23 mouse cellular contexts compared by ENCODE assay signal in genomic region chr4:101304114-101304513, GRCm38 (mm10).
"Had no signal": no experiment of that assay in that cellular context is flagged by ENCODE, and none has a peak within 500 bp of the region (broad histone marks: within the 10 kb centered on the region; RNA-seq: fewer than 3 reads in every experiment).

No protein-coding gene starts in this region.

- DNase-seq: forebrain, postnatal 0 days; gastrocnemius, postnatal 14 days; gastrocnemius, postnatal 36 days; heart, adult 2 months; heart, postnatal 14 days; kidney, adult 11 months; kidney, adult 2 months; kidney, adult 9 months; kidney, postnatal 14 days; kidney, postnatal 36 days; layer of hippocampus, postnatal 36 days; left cerebral cortex, postnatal 4 days had no signal

- H3K27ac ChIP-seq: heart, adult 2 months; heart, embryonic 13.5 days; heart, embryonic 15.5 days; hindbrain, embryonic 13.5 days; hindbrain, embryonic 15.5 days; hindbrain, postnatal 0 days; kidney, embryonic 15.5 days; kidney, postnatal 0 days; limb, embryonic 13.5 days; limb, embryonic 15.5 days; liver, embryonic 12.5 days; liver, embryonic 14.5 days had no signal

- H3K4me3 ChIP-seq: heart, adult 2 months; heart, embryonic 13.5 days; heart, embryonic 15.5 days; hindbrain, embryonic 13.5 days; hindbrain, embryonic 15.5 days; kidney, embryonic 15.5 days; limb, embryonic 13.5 days; limb, embryonic 15.5 days; liver, embryonic 12.5 days had no signal
